Mouse (Mus musculus) CH12.LX (cell line): ENCODE results near the gene Paox. TPM values are rescaled to one million over a fixed set of nuclear protein-coding genes. Genes with fewer than 3 reads are reported as not detected.

Experiments
- DNase-seq: peaks from one replicate; pipeline ENCODE4 v3.0.0-alpha.2; 2013; ENCODE audit errors: extremely low read depth
- H3K27ac ChIP-seq: 2 replicates; pipeline ENCODE4 v1.5.1; 2012; ENCODE audit warnings: low read depth, mild to moderate bottlenecking, control low read depth, moderate library complexity; ENCODE audit not compliant: insufficient read depth
- H3K27me3 ChIP-seq: replicated peaks from 2 replicates; pipeline ENCODE3; 2012; ENCODE audit warnings: inconsistent platforms
- H3K36me3 ChIP-seq, 2 experiments: replicated peaks in 1 of 2; 2 replicates each; pipeline versions ENCODE3 to v1.6.1; 2012; ENCODE audit warnings: inconsistent platforms in 1 of 2, low read length in 1 of 2, mild to moderate bottlenecking in 1 of 2, mixed read lengths in 1 of 2, moderate library complexity in 1 of 2; ENCODE audit not compliant: control insufficient read depth in 1 of 2, insufficient read depth in 1 of 2
- H3K4me1 ChIP-seq, 2 experiments: 2 replicates each; pipeline ENCODE4 v1.6.1; 2012; ENCODE audit warnings: inconsistent platforms in 1 of 2, moderate library complexity in 1 of 2; ENCODE audit not compliant: insufficient read depth in 2 of 2, control insufficient read depth in 1 of 2
- H3K4me2 ChIP-seq: 2 replicates; pipeline ENCODE4 v1.6.1; 2012; ENCODE audit warnings: low read depth, mild to moderate bottlenecking, control low read depth; ENCODE audit not compliant: poor library complexity, insufficient read depth, severe bottlenecking
- H3K4me3 ChIP-seq, 3 experiments: fragments of 150-350 bp in 1 of 3; sonication (generic) in 1 of 3; replicated peaks in 1 of 3; 2 replicates each; pipeline versions ENCODE3 to v1.5.1; 2011 to 2012; ENCODE audit warnings: low read depth in 2 of 3, low read length in 2 of 3, mild to moderate bottlenecking in 2 of 3, moderate library complexity in 2 of 3, control low read depth in 1 of 3, improper control_type of control experiment in 1 of 3, inconsistent platforms in 1 of 3, mixed read lengths in 1 of 3; ENCODE audit not compliant: poor library complexity in 1 of 3
- H3K79me2 ChIP-seq: replicated peaks from 2 replicates; pipeline ENCODE4 v1.6.1; 2012; ENCODE audit warnings: mild to moderate bottlenecking, moderate library complexity; ENCODE audit not compliant: control insufficient read depth, poor library complexity, insufficient read depth, severe bottlenecking; ENCODE audit errors: extremely low read depth
- H3K9ac ChIP-seq: 2 replicates; pipeline ENCODE4 v1.6.1; 2012; ENCODE audit warnings: low read depth, mild to moderate bottlenecking, control low read depth, moderate library complexity; ENCODE audit not compliant: insufficient read depth
- H3K9me3 ChIP-seq: replicated peaks from 2 replicates; pipeline ENCODE3; 2012; ENCODE audit warnings: low read length, inconsistent platforms, mixed read lengths
- BHLHE40 ChIP-seq: IDR thresholded peaks from 2 replicates; pipeline ENCODE4 v1.6.1; 2011; ENCODE audit warnings: mild to moderate bottlenecking, low read depth, low read length, improper control_type of control experiment
- CHD1 ChIP-seq: IDR thresholded peaks from 2 replicates; pipeline ENCODE4 v1.6.1; 2012; ENCODE audit warnings: low read depth, low read length, improper control_type of control experiment, inconsistent platforms
- CHD2 ChIP-seq: IDR thresholded peaks from 2 replicates; pipeline ENCODE4 v1.6.1; 2011; ENCODE audit warnings: low read length, improper control_type of control experiment
- E2F4 ChIP-seq: IDR thresholded peaks from 2 replicates; pipeline ENCODE4 v1.6.1; 2011; ENCODE audit warnings: low read depth, low read length, improper control_type of control experiment; ENCODE audit not compliant: insufficient replicate concordance
- ELF1 ChIP-seq: IDR thresholded peaks from 2 replicates; pipeline ENCODE4 v1.6.1; 2014; ENCODE audit warnings: low read depth, mild to moderate bottlenecking, inconsistent platforms, low read length, improper control_type of control experiment
- GABPA ChIP-seq: IDR thresholded peaks from 2 replicates; pipeline ENCODE4 v1.6.1; 2012; ENCODE audit warnings: low read depth, low read length, improper control_type of control experiment, inconsistent platforms; ENCODE audit not compliant: insufficient replicate concordance
- IRF4 ChIP-seq: IDR thresholded peaks from 2 replicates; pipeline ENCODE4 v1.6.1; 2014; ENCODE audit warnings: low read depth, mild to moderate bottlenecking, inconsistent platforms, low read length, improper control_type of control experiment
- KAT2A ChIP-seq: IDR thresholded peaks from 2 replicates; pipeline ENCODE4 v1.6.1; 2012; ENCODE audit warnings: low read length, improper control_type of control experiment, inconsistent platforms; ENCODE audit not compliant: insufficient replicate concordance
- MAFK ChIP-seq: IDR thresholded peaks from 2 replicates; pipeline ENCODE4 v1.6.1; 2011; ENCODE audit warnings: low read length, improper control_type of control experiment; ENCODE audit not compliant: insufficient replicate concordance
- MAX ChIP-seq: IDR thresholded peaks from 2 replicates; pipeline ENCODE4 v1.6.1; 2011; ENCODE audit warnings: low read length, improper control_type of control experiment
- MEF2A ChIP-seq: IDR thresholded peaks from 2 replicates; pipeline ENCODE4 v1.6.1; 2014; ENCODE audit warnings: low read depth, mild to moderate bottlenecking, inconsistent platforms, low read length, improper control_type of control experiment, borderline replicate concordance
- MXI1 ChIP-seq: IDR thresholded peaks from 2 replicates; pipeline ENCODE4 v1.6.1; 2011; ENCODE audit warnings: mild to moderate bottlenecking, low read depth, low read length, improper control_type of control experiment
- NRF1 ChIP-seq: IDR thresholded peaks from 2 replicates; pipeline ENCODE4 v1.6.1; 2014; ENCODE audit warnings: low read depth, mild to moderate bottlenecking, inconsistent platforms, low read length, improper control_type of control experiment, moderate library complexity
- PAX5 ChIP-seq: IDR thresholded peaks from 2 replicates; pipeline ENCODE4 v1.6.1; 2012; ENCODE audit warnings: low read length, inconsistent platforms, mixed read lengths
- POLR2AphosphoS2 ChIP-seq: IDR thresholded peaks from 2 replicates; pipeline ENCODE4 v1.6.1; 2011; ENCODE audit warnings: low read depth, low read length, improper control_type of control experiment
- RAD21 ChIP-seq: IDR thresholded peaks from 2 replicates; pipeline ENCODE4 v1.6.1; 2011; ENCODE audit warnings: low read depth, mild to moderate bottlenecking, low read length, improper control_type of control experiment, moderate library complexity
- RCOR1 ChIP-seq: conservative IDR thresholded peaks from 2 replicates; pipeline ENCODE4 v1.6.1; 2012; ENCODE audit warnings: low read depth, mild to moderate bottlenecking, inconsistent platforms, low read length, improper control_type of control experiment
- UBTF ChIP-seq: IDR thresholded peaks from 2 replicates; pipeline ENCODE4 v1.6.1; 2012; ENCODE audit warnings: low read depth, mild to moderate bottlenecking, inconsistent platforms, low read length, improper control_type of control experiment, moderate library complexity
- USF2 ChIP-seq: conservative IDR thresholded peaks from 2 replicates; pipeline ENCODE4 v1.6.1; 2011; ENCODE audit warnings: low read depth, low read length, improper control_type of control experiment
- ZC3H11A ChIP-seq: IDR thresholded peaks from 2 replicates; pipeline ENCODE4 v1.6.1; 2012; ENCODE audit warnings: low read depth, mild to moderate bottlenecking, inconsistent platforms, low read length, improper control_type of control experiment
- ZMIZ1 ChIP-seq: IDR thresholded peaks from 2 replicates; pipeline ENCODE4 v1.6.1; 2012; ENCODE audit warnings: low read depth, mild to moderate bottlenecking, inconsistent platforms, low read length, improper control_type of control experiment
- ZNF384 ChIP-seq: IDR thresholded peaks from 2 replicates; pipeline ENCODE4 v1.6.1; 2012; ENCODE audit warnings: low read depth, low read length, improper control_type of control experiment, inconsistent platforms
- dilution Hi-C: fragments of 300-500 bp; cut with MboI; formaldehyde crosslinking; loops from 2 replicates; pipeline ENCODE4 v1.14.3; 2020; ENCODE audit warnings: low sequenced_read_pairs; ENCODE audit not compliant: extremely low pct_unique_long_range_greater_than_20kb, extremely low pct_ligation_motif_present
- in situ Hi-C: fragments of 300-500 bp; cut with MboI; formaldehyde crosslinking; loops from 3 replicates; pipeline ENCODE4 v1.14.3; 2019; ENCODE audit warnings: low sequenced_read_pairs, low pct_ligation_motif_present, low pct_unique_long_range_greater_than_20kb, mixed read lengths
- polyA plus RNA-seq: library from polyadenylated mRNA; unstranded; fragments of >175 nt; gene quantifications from 2 replicates; pipeline ENCODE4 v1.2.1, GENCODE M21; 2012; ENCODE audit warnings: low read depth; ENCODE audit not compliant: insufficient read length
- total RNA-seq, 2 experiments: library from RNA; depleted of rRNA; stranded (reverse); fragments of 300-350 nt in 1 of 2; fragments of >200 nt in 1 of 2; gene quantifications; 2 replicates each; pipeline ENCODE4 v1.2.3; 2012 to 2014

The Paox gene
- total and polyA plus RNA-seq, 3 experiments, result 30.4 to 40.0 (median 34.5) TPM

- no peak for DNase-seq
- no peak for TF ChIP-seq MAX
- TF ChIP-seq KAT2A, result no peak
- TF ChIP-seq MEF2A, result no peak
- no peak for TF ChIP-seq IRF4
- no peak for TF ChIP-seq USF2
- TF ChIP-seq BHLHE40, result no peak
- TF ChIP-seq RAD21, result no peak
- no peak for TF ChIP-seq POLR2AphosphoS2
- Histone ChIP-seq H3K79me2 (no peaks in the 10 kb centered on the region), H3K36me3 (no peaks in the 10 kb centered on the region), H3K4me1 (no peaks in the 10 kb centered on the region), H3K9me3 (no peaks in the 10 kb centered on the region), H3K27ac (no peak overlapping the region), H3K4me2 (no peak overlapping the region), H3K4me3 (no peak overlapping the region), H3K27me3 (peaks cover 77% of the 10 kb centered on the region), H3K9ac (no peak overlapping the region)
- dilution Hi-C loops (no loop called here), in situ Hi-C loops (loop anchor here (25.0 kb wide), 1 partner anchor 608 kb away; the partner anchor contains the start of gene Syce1)
Measured at GRCm38 (mm10) chr7:140179176-140179575, 63.6 kb downstream of the Paox start.

- peaks cover 79% of the 10 kb centered on the region for H3K27me3 ChIP-seq
- H3K4me2 ChIP-seq, result no peak overlapping the region
- no peaks in the 10 kb centered on the region for H3K9me3 ChIP-seq
- TF ChIP-seq MAX (no peak), POLR2AphosphoS2 (no peak), ZNF384 (peak; percentile 63), NRF1 (no peak)
- H3K79me2 ChIP-seq, result no peaks in the 10 kb centered on the region
- no peak for DNase-seq
- H3K27ac ChIP-seq, result no peak overlapping the region
- dilution Hi-C loops (no loop called here), in situ Hi-C loops (loop anchor here (25.0 kb wide), 1 partner anchor 607 kb away; the partner anchor contains the start of gene Syce1)
- H3K9ac ChIP-seq, result no peak overlapping the region
- no peaks in the 10 kb centered on the region for H3K4me1 ChIP-seq
- H3K4me3 ChIP-seq, result no peak overlapping the region
- no peaks in the 10 kb centered on the region for H3K36me3 ChIP-seq
Measured at GRCm38 (mm10) chr7:140180692-140181091, 65.1 kb downstream of the Paox start.

- H3K36me3 ChIP-seq, result no peaks in the 10 kb centered on the region
- DNase-seq, result no peak
- TF ChIP-seq ZC3H11A, result no peak
- TF ChIP-seq UBTF, result no peak
- TF ChIP-seq USF2, result no peak
- no peak for TF ChIP-seq CHD2
- no peak for TF ChIP-seq MAFK
- TF ChIP-seq ZMIZ1, result no peak
- TF ChIP-seq GABPA, result no peak
- no peak for TF ChIP-seq RCOR1
- TF ChIP-seq NRF1, result no peak
- TF ChIP-seq CHD1, result no peak
- TF ChIP-seq MEF2A, result no peak
- TF ChIP-seq MAX, result no peak
- TF ChIP-seq MXI1, result no peak
- TF ChIP-seq E2F4, result no peak
- TF ChIP-seq PAX5, result no peak
- no peak for TF ChIP-seq ELF1
- no peak for TF ChIP-seq ZNF384
- in situ Hi-C loops (loop anchor here (25.0 kb wide), 1 partner anchor 603 kb away; the partner anchor contains the start of gene Syce1), dilution Hi-C loops (no loop called here)
- H3K4me3 ChIP-seq, result no peak overlapping the region
- no peaks in the 10 kb centered on the region for H3K9me3 ChIP-seq
- no peak overlapping the region for H3K27ac ChIP-seq
- H3K79me2 ChIP-seq, result no peaks in the 10 kb centered on the region
- H3K9ac ChIP-seq, result no peak overlapping the region
- H3K4me1 ChIP-seq, result 0 out of 4 replicates have a peak, but pooled peaks cover 0 to 3% of the 10 kb centered on the region in 2 experiments
- peaks cover 73% of the 10 kb centered on the region for H3K27me3 ChIP-seq
- no peak overlapping the region for H3K4me2 ChIP-seq
Measured at GRCm38 (mm10) chr7:140184206-140184605, 68.6 kb downstream of the Paox start.
